Mouse (Mus musculus) ES-E14 (cell line): ENCODE measurements at regions not wholly inside any gene's neighbourhood (a gene's known extent, or its start where the extent isn't known, plus 50 kb on each side); places are given as distances from the start of the nearest gene placed in this dataset.
"Not testable (repeated sequence)": the region's sequence is repeated elsewhere in the genome, so short reads cannot be mapped to it uniquely, and the experiment has no call there.

Source experiments
- CHD2 ChIP-seq: IDR thresholded peaks from 2 replicates; pipeline ENCODE4 v1.6.1; 2014; ENCODE audit warnings: mild to moderate bottlenecking, low read depth, low read length, inconsistent platforms
- MAFK ChIP-seq: IDR thresholded peaks from 2 replicates; pipeline ENCODE4 v1.6.1; 2014; ENCODE audit warnings: mild to moderate bottlenecking, low read depth, low read length, inconsistent platforms; ENCODE audit not compliant: insufficient read depth
- ZC3H11A ChIP-seq: IDR thresholded peaks from 2 replicates; pipeline ENCODE4 v1.6.1; 2012; ENCODE audit warnings: low read depth, mild to moderate bottlenecking, inconsistent platforms, low read length, borderline replicate concordance
- ZNF384 ChIP-seq: IDR thresholded peaks from 2 replicates; pipeline ENCODE4 v1.6.1; 2012; ENCODE audit warnings: low read depth, low read length, inconsistent platforms

- not testable (repeated sequence) for TF ChIP-seq CHD2, MAFK, ZNF384, ZC3H11A
Measured at GRCm38 (mm10) chr3:155962496-155962895, 599.1 kb upstream of the Negr1 start.
